Mouse (Mus musculus) left cerebral cortex, adult 18-20 months (tissue): ENCODE data around the gene Sec14l3. TPM values are rescaled to one million over a fixed set of nuclear protein-coding genes. Genes with fewer than 3 reads are reported as not detected.
A peak's percentile ranks its signal among the peaks of the same experiment; 100 is the strongest.
"Not testable (repeated sequence)": the region's sequence is repeated elsewhere in the genome, so short reads cannot be mapped to it uniquely, and the experiment has no call there.

ENCODE experiments used
- DNase-seq, 2 experiments: peaks; one replicate each; pipeline ENCODE4 v3.0.0; 2021 to 2022; ENCODE audit warnings: low spot score in 2 of 2, mixed read lengths in 1 of 2
- long read RNA-seq, 2 experiments: library from polyadenylated mRNA; stranded (forward); transcript quantifications; one replicate each; pipeline ENCODE4 v2.0.0; 2021
- total RNA-seq, 2 experiments: library from RNA; stranded (reverse); gene quantifications; 2 replicates each; pipeline ENCODE4 v1.2.3; 2021

The Sec14l3 gene
- 1 to 10 TPM; 1.8 to 2.2 TPM for total RNA-seq
- long read RNA-seq, experiment 1, partial matches to known transcripts: 0 of 1 reads
- long read RNA-seq, experiment 1, other reads (novel, unspliced or antisense): 1 of 1 reads
- long read RNA-seq, experiment 2: 0 reads

- DNase-seq: no peak
Observed at GRCm38 (mm10) chr11:4064627-4065122, at the start of gene Sec14l3. TSS of gene Sec14l3 (plus strand) at chr11:4064841.

GRCm38 (mm10) chr11:4015796-4016195, 48.8 kb upstream of the Sec14l3 start:
- not testable (repeated sequence) for DNase-seq

GRCm38 (mm10) chr11:4022111-4022510, 42.5 kb upstream of the Sec14l3 start:
- DNase-seq: not testable (repeated sequence)

GRCm38 (mm10) chr11:4023321-4023720, 41.3 kb upstream of the Sec14l3 start:
- DNase-seq: no peak

GRCm38 (mm10) chr11:4027066-4027465, 37.6 kb upstream of the Sec14l3 start:
- DNase-seq: no peak

GRCm38 (mm10) chr11:4027561-4028334, 36.9 kb upstream of the Sec14l3 start:
- peak; percentile 48 to 50 for DNase-seq

GRCm38 (mm10) chr11:4029343-4029742, 35.3 kb upstream of the Sec14l3 start:
- no peak for DNase-seq

- no peak for DNase-seq
Observed at GRCm38 (mm10) chr11:4031126-4031941, 33.3 kb upstream of the Sec14l3 start, which contains the start of gene Sec14l4. TSS of gene Sec14l4 (plus strand) at chr11:4031462.

- DNase-seq: no peak
Observed at GRCm38 (mm10) chr11:4031961-4032360, 32.7 kb upstream of the Sec14l3 start.

- no peak for DNase-seq
Observed at GRCm38 (mm10) chr11:4033471-4033870, 31.2 kb upstream of the Sec14l3 start.

- DNase-seq: no peak
Observed at GRCm38 (mm10) chr11:4034169-4034568, 30.5 kb upstream of the Sec14l3 start.

- DNase-seq: no peak
Observed at GRCm38 (mm10) chr11:4035116-4035892, 29.3 kb upstream of the Sec14l3 start.

GRCm38 (mm10) chr11:4035916-4036315, 28.7 kb upstream of the Sec14l3 start:
- no peak for DNase-seq

- no peak for DNase-seq
Observed at GRCm38 (mm10) chr11:4036365-4037084, 28.1 kb upstream of the Sec14l3 start.

- DNase-seq: no peak
Observed at GRCm38 (mm10) chr11:4039951-4040350, 24.7 kb upstream of the Sec14l3 start.

- no peak for DNase-seq
Observed at GRCm38 (mm10) chr11:4041123-4041625, 23.5 kb upstream of the Sec14l3 start.

GRCm38 (mm10) chr11:4043081-4043480, 21.6 kb upstream of the Sec14l3 start:
- DNase-seq: no peak

GRCm38 (mm10) chr11:4046526-4046925, 18.1 kb upstream of the Sec14l3 start:
- DNase-seq: no peak

GRCm38 (mm10) chr11:4047766-4048165, 16.9 kb upstream of the Sec14l3 start:
- DNase-seq: no peak

- no peak for DNase-seq
Observed at GRCm38 (mm10) chr11:4048438-4048837, 16.2 kb upstream of the Sec14l3 start.
